Mouse (Mus musculus) activated CD4-positive, CD25-positive, alpha-beta regulatory T cell, adult 4 months (primary cell): ENCODE measurements around the gene Paxip1. TPM values are rescaled to one million over a fixed set of nuclear protein-coding genes. Genes with fewer than 3 reads are reported as not detected.

Experiments
- ATAC-seq: one replicate; pipeline ENCODE4 v1.8.0; 2017
- polyA plus RNA-seq, 2 experiments: library from polyadenylated mRNA; unstranded; fragments of 100-300 nt; shearing (Covaris generic); gene quantifications; one replicate each; pipeline ENCODE4 v1.2.1; 2017

The Paxip1 gene
- polyA plus RNA-seq, 2 experiments from 2014 or later, result 10.4 to 10.8 TPM

DNA sequence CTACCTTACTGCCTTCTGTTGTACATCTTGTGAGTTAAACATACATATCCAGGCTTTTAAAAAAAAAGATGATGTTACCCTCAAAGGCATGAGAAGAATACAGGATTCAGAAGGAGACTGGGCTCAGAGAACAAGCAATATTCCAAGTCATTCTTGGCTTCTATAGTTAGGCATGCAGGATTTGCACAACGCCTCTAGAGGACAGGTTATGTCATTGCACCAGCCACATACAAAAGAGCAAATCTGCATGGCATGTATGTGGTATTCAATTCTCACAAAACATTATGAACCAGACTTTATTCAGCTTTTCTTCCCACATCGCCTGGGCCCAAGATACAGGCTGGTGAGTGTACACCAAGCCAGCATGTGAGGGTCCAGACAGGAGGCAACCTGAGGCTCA is 67.0 kb downstream of the Paxip1 start:
- ATAC-seq, result no peak

DNA sequence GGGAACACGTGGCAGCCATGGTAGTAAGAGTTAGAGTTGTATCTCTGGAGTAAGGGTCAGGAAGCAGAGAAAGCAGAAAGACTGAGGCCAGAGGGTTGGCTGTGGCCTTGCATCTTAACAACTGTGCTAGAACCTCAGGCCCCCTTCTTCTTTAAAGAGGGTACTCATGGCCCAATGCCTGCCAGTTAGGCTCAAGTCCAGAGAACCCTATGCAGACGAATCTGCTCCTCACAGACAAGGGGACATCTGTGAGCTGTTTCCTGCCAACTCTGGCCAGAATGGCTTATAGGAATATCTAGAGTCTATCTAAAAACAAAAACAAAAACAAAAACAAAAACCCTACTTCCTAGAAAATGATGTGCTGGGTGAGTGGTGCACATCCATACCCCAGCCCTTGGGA is 72.2 kb downstream of the Paxip1 start:
- no peak for ATAC-seq

DNA sequence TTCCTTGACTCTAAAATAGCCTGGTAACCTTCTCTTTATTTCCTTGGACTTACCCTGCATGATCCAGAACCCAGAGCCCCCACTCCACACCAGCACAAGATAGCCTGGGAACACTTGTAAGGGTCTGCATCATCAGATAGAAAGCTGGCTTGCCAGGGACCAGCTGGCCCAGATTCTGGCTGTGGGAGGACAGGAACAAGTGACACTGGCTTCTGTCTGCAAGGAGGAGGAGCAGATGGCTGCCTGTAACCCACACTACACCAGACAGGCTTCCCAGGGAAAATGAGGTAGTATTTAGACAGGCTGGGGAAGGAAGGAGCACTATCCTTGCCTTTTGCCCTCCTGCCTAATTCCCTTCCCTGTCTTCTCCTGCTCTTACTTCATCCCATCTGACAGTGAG is 74.2 kb downstream of the Paxip1 start:
- no peak for ATAC-seq

DNA sequence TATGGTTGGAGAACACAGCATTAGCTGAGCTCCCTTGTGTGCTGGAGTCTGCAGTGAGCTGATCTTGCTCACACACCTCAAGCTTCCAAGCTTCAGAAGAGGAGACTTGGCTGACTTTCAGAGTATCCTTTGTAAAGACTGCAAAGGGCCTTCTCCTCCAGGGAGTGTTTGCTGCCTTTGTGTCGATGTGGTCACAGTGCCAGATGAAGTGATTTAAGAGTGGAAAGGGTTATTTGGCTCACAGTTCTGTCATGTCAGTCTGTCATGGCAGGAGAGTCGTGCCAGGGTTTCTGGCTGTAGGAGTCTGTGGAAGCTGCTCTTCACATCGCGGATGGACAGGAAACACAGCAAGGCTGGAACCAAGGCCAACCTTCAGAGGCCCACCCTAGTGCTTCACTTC is 75.5 kb downstream of the Paxip1 start:
- ATAC-seq, result no peak

DNA sequence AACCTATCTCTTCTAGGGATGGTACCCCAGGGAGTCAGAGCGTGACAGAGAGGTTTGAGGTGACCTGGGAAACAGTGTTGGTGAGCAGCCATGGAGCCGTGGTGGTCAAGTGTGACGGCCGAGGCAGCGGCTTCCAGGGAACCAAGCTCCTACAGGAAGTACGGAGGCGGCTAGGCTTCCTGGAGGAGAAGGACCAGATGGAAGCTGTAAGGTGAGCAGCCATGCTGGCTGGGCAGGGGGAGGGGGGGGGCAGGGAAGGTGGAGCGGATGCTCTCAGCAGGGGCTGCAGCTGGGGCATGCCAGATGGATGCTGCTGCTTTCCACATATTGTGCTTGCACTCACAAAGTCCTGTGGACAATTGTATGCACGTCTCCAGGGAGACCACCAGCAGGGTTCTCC is 77.1 kb downstream of the Paxip1 start:
- no peak for ATAC-seq

DNA sequence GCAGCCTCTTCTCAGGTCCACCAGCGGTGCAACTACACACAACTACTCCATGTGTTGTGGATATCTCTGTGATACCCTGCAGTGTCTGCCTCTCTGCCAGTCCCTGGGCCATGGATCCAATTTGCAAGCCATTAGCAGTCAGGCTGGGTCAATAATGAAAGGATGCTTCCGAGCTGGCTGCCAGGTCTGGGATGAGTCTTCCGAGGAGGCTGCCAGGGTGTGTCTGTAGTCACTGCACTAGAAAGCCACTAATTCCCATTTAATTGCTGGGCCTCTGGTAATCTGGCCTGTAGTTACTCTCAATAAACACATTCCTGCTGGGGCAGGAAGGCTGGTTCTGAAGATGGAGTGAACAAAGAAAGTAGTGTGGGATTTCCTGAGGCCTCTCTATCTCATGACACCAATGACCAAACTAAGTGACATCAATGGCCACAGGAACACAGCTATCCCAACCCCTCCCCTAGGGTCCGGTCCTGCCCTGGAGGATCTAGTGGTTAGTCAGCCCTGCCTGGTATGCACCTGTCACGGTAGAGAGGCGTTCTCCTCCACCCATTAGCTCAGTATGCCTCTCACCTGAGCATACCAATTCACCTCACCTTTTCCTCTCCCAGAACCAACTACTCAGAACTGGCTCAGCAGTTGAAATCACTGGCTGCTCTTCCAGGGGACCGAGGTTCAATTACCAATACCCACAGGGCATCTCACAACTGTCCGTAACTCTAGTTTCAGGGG is 79.9 kb downstream of the Paxip1 start:
- no peak for ATAC-seq

DNA sequence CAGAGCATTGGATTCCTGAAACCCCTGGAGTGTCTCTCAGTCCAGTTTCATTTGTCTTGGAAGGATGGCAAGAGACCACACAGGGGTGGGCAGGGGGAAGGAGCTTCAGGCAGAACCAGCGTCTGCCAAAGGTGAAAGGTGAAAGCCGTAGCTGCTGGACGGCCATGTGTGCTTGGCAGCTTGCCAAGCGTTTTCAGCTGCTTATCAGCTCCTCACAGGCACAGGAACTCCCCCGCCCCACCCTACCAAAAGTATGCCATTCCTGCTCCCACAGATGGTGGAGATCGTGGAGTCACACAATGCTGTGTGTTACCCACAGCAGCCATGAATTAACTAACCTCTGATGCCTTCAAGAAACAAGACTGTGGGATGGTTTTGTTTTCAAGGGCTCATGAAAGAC is 83.3 kb downstream of the Paxip1 start:
- ATAC-seq, result no peak

DNA sequence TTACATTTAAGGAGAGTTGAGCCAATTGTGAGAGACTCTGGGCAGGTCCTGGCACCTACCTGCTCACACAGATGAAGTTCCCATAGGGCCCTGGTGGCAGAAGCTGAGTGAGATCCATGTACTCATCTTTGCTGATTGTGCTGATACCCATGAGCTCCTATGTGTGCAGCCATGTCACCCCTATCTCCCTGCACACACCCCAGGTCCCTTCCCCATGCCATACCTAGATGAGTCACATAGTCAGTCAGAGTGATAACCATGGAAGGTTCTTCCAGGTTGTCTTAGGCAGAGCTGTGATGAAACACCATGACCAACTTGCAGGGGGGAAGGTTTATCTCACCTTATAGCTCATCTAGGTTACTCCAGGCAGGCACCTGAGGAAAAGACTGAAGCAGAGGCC is 84.2 kb downstream of the Paxip1 start:
- no peak for ATAC-seq

DNA sequence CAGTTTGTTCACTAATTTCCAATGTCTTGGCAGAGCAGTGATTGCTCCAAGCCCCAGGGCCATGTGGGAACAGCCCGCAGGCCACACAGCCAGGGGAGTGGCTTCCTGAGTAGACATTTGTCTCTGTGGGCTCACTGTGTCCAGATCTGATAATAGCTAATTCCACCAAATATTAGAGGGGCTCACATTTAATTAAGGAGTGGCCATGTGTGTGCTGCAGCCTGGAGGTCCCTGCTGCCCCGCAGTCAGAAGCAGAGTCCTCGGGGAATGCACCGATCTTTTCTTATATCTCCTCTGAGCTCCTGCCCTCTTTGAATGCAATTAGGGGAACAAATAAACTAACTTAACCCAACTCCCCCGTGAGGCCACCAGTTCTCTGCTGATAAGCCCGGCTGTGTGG is 84.9 kb downstream of the Paxip1 start:
- no peak for ATAC-seq

DNA sequence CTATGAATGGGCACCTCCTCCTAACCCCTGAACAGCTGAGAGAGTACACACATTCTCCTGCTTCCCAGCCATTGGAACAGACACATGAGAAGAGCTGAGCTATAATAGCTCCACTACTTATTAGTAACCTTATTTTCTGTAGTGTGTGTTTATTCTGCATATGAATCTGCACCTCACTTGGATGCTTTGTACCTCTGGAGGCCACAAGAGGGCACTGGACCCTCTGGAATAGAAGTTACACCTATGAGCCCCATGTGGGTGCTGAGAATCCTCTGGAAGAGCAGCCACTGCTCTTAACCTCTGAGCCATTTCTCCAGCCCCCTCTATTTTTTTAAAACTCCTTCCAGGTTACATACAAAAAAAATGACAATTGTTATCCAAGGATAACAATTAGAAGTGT is 86.5 kb downstream of the Paxip1 start:
- ATAC-seq, result no peak

DNA sequence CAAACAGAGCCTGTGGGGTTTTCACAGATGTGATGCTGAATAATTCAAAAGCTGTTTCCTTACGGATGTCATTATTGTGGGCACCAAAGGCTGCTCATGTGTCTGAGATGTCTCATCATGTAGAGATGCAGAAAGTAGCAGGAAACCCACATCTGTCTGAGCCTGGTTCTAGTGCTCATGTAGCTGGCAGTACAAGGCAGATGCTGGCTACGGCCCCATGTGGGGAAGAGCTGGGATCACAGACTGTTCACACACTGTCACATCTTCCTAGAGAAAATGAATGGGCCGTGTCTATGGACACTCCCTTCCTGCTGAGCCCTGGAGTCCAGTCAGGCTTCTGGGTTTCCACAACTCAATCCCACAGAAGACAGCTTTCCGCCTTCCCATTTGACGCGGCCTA is 89.0 kb downstream of the Paxip1 start:
- ATAC-seq, result no peak

Other genes starting within 250 kb of the Paxip1 start
- gene Htr5a, start 50.5 kb upstream of the Paxip1 start, polyA plus RNA-seq, result not detected